Mouse (Mus musculus) megakaryocyte progenitor cell, adult 5-6 weeks (primary cell): Measurements from ENCODE around the gene Id4. TPM values are rescaled to one million over a fixed set of nuclear protein-coding genes. Genes with fewer than 3 reads are reported as not detected.

Experiments used
- ATAC-seq: replicated peaks from 2 replicates; pipeline ENCODE4 v1.8.0; 2016; ENCODE audit warnings: mild to moderate bottlenecking, moderate TSS enrichment, inconsistent platforms; ENCODE audit not compliant: poor library complexity
- total RNA-seq, 2 experiments: library from RNA; stranded (forward) in 1 of 2; stranded (reverse) in 1 of 2; fragments of 157-497, 149-512 nt in 1 of 2; fragments of 200-1000 nt in 1 of 2; gene quantifications; 2 replicates each; pipeline versions ENCODE4 v1.2.3 to v1.2.4; 2015 to 2017

Gene Id4
- total RNA-seq (2015) (not detected in 2 replicates), total RNA-seq (2017) (not detected in 2 replicates)

DNA sequence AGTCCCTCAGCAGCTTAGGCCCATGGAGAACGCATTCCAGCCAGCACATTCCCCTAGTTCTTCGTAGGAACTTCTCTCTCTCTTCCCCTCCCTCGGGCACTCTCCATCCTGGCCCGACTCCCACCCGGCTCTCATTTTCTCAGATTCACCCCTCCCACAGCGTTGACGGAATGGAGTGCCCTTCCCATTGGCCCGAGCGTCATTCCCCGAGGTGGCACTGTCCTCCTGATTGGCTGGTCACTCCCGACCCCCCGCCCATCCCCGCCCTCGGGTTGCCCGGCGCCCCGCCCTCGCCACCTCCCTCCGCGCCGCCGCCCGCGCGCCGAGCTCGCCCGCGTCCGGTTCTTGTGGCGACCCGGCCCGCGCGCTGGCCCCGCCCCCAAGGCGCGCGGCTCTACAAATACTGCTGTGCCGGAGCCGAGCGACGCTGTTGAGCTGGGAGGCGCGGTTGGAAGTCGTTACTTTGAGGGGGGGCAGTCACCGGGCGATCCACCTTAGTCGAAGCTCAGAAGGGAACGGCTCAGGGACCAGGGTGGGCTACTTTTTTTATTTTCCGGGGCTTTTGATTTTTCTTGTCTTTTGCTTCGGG, at the start of gene Id4:
TSS of gene Id4 (plus strand) at position 539 of the 589 bp plus-strand sequence.
- peak; percentile 89 for ATAC-seq

DNA sequence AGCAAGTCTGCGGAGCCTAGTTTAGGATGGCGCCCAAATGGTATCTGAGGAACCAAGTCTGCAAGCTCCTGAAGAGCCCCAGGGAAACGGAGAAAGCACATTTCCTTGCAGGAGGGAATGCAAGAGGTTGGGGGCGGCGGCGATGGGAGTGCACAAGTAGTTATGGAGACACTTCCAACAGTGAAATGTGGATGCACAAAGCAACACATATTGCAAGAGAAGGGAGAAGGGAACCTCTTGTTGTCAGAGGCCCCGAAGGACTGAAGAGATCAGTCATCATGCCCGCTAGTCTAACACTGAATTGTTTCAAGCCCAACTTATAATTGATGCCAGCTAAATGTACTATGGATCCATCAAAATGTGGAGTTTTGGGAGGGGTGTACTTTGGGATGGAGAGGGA, 33.9 kb upstream of the Id4 start:
- ATAC-seq, result no peak

DNA sequence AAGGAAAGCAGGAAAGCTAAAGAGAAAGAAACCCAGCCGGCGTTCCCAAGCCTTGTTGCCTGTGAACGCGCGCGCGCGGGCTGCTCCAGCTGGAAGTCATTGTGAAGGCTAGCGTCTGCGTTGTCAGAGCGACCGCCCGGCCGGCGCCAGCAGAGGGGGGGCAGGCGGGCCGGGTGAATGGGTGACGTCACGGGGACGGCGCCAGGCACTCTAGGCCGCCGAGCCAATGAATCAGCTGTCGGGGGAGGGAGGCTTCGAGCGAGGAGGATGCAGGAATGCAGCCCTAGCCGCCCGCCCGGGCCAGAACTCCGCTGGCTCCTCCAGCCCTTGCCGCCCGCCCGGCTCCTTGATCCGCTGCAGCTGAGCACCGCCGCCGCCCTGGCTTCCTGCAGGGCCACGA, 33.3 kb upstream of the Id4 start:
- ATAC-seq, result peak; percentile 91

DNA sequence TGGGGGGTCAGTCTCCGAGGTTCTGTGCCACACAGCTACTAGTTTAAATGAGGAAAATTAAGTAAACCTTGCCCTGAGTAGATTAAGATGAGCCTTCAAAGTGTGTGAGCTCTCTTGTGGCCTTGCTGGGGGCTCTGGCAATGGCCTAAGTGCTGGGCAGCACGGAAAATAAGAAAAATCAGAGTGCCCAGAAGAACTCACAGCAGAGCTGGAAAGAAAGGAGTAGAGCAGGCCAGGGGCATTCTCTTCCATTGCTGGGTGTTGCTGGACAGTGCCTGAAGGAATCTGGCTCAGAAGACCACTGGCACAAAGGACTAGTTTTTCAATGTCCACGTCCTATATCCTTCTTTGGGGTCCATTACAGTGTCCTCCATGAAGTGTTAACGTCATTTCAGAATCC, 32.9 kb upstream of the Id4 start:
- no peak for ATAC-seq

DNA sequence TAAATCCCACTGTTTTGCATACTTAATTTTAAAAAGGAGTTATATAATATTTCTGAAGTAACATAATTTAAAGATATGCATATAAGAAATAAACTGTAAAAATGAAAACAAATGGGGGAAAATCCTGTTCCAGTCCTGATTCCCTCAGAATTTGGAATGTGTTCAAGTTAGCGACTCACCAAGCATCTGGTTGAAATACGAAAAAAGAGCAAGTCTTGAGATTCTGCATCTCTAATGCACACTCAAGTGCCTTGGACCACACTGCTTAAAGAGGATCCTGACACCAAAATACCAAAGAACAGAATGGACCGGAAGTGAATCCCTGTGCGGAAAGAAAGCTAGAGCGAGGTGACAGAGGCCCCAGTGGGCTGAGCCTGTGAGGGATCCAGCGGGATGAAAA, 30.0 kb upstream of the Id4 start:
- no peak for ATAC-seq

DNA sequence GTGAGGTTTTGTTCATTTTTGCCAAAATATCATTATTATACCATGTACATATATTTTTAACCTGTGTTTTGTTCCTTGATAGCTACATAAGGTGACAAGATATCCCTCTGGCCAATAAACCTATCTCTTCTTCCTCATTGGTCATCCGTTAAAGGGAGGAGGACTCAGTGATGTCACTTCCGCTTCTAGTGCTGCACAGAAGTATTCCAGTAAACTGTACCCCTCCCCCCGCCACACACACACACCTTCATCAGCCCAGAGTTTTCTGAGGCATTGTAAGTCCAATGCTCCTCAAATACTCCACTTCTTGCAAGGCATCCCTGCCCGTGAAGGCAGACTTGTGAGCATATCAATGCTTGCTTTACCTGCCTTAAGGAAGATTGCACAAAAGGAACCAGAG, 24.6 kb upstream of the Id4 start:
- ATAC-seq, result no peak

DNA sequence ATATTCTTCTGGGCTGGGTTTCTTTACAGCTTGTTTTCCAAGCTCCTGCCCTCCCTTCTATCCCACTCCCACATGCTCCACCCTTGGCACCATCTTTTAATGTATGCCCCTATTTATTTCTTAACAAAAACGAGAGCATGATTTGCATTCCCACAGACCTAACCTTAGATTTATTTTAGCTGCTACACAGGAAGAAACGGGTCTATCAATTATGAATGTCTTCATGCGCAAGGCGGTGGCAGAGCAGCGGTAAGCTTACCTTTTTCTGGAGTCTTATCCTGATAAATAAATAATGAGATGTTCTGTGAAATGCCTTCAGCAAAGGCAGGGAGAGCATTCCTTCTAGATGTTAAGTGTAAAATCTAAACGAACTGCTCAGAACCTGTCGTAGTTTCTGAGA, 24.2 kb upstream of the Id4 start:
- ATAC-seq, result no peak

DNA sequence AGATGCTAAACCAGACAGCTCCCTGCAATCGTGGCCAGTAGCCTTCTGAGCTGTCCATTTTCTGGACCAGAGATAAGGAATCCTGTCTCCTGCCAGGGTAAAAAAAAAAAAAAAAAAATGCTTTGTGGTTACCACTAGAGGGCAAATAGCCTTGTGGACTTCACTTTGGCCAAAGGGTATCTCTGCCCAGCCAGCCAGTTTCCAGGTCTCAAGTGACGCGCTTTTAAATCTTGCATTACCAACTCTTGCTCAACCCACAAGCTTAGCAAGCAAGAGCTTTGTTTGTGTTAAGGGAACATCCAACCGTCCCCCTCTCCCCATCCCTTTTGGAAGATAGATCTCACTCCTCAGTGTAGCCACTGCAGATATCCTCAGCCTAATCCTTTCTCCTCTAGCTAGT, 23.5 kb upstream of the Id4 start:
- ATAC-seq, result no peak

DNA sequence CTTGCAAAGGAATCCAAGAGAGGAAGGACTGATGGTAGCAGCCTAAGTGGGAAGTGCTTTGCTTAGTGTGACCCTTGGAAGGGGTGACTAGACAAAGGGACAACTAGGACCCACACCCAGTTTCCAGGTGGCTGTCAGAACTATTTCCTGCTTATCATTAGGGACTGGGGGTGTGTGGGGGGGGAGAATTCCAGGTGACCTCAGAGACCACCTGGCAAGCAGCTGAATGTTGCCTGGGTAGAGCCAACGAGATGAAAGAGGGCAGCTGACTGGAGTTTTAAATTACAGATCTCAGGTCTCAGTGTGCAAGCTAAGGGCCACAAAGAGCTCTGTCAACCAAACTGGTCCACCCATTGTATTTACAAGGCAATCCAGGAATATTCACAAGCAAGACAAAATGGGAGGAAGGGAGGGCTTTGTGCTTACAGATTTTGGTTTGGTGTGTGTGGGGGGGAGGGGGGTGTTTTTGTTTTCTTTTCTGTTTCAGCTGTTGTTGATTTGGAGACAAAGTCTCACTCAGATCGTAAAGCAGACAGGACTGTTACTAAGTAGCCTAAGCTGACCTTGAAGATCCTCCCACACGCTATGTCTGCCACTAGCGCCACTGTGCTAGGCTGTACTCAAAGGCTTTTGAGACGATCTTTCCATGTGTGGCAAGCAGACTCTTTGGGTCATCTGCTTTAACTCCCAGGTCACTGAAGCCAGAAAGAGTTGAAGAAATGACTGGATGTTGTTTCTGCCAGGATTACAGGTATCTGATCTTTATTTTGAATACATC, 15.6 kb upstream of the Id4 start:
- ATAC-seq, result no peak

DNA sequence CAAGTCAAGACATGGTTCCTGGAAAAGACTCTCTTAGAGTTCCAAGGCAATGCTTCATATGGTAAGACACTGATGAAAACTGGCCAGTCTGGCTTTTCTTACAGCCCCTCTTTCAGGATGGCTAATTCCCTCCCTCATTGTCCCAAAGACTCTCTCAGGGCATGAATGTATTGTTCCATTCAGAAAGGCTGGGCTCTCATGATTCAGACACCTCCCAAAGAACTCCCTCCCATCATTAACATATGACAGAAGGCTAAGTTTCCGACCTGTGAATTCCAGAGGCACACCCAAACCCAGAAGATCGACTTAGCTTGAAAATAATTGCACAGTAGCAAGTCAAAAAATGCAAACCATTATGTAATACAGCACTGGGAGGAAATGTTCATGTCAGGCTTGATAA, 8.5 kb upstream of the Id4 start:
- ATAC-seq, result no peak

DNA sequence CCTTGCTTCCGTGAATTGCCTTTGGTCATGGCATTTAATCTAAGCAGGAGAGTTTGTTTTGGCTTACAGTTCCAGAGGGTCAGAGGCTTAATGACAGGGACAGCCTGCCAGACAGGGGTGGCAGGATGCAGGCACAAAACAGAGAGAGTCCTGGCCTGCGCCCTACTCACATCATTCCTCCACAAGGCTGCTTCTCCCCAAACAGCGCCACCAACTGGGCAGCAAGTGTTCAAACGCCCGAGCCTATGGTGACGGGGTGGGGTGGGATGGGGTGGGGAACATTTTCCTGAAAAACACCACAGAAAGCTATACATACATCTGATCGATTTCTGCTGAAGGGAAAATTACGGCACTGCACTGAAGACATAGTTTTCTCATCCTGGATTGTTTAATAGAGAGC, 6.0 kb upstream of the Id4 start:
- no peak for ATAC-seq

DNA sequence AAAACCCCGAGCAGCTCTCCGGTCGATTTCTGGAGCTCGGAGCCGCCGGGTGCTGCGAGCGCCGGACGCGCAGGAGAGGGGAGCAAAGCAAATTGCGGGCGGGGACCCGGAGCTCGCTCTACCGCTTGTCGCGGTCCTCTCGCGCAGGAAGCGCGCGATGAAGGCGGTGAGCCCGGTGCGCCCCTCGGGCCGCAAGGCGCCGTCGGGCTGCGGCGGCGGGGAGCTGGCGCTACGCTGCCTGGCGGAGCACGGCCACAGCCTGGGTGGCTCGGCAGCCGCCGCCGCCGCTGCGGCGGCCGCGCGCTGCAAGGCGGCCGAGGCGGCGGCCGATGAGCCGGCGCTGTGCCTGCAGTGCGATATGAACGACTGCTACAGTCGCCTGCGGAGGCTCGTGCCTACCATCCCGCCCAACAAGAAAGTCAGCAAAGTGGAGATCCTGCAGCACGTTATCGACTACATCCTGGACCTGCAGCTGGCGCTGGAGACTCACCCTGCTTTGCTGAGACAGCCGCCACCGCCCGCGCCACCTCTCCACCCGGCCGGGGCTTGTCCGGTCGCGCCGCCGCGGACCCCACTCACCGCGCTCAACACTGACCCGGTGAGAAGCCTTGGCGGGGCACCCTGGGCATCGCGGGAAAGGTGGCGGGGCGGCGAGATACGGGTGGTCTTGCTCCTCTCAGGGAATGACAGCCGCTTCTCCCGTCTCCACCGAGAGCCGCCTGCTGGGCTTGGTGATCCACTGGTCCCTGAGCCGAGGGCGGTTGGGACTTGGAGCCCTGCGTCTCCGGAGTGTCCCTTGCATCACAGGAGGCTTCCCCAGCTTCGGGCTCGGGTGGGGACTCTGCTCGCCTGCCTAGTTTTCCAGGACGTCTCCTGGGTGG, 553 bp downstream of the Id4 start:
- peak; percentile 14; the same call in 1 of the 2 replicates for ATAC-seq

DNA sequence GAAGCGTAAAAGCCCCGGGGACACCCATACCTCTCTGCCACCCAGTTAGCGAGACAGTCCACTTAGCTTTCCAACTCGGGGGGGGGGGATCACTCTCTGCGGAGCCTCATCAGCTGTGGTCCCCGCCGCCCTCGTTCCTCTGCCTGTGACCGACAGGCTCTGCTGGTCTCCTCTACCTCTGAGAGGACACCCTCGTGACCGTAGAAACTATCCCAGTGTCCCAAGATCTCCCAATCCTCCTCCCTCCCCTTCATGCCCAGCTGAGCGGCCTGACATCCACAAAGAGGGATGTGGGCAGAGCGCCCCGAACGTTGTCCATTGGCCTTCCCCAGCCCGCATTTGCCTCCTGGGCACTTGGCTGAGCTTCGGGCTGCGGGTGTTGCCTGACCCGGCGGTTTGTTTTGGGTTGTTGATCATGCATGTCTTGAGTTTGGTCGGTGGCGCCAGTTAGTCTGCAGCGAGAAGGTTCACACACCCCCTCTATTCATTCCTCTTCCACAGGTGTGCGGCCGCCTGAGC, 1.5 kb downstream of the Id4 start:
- ATAC-seq, result no peak

DNA sequence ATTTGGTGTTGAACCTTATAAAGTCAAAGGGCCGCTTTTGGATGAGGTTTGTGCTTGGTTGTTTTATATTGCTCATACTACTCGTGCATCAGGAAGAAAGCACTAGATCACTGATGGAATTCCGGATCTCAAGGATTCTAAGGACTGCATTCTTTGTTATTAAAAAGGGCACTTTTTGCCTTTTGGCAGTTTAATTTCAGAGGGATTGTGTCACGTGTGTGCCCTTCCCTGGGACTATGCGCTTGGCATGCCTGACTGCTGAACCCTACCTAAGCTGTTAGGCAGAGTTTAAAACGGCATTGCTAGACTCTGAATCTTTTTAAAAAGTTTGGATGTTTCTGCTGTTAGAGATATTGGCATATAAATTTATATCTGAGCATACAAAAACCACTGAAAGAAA, 4.0 kb downstream of the Id4 start:
- ATAC-seq, result no peak

DNA sequence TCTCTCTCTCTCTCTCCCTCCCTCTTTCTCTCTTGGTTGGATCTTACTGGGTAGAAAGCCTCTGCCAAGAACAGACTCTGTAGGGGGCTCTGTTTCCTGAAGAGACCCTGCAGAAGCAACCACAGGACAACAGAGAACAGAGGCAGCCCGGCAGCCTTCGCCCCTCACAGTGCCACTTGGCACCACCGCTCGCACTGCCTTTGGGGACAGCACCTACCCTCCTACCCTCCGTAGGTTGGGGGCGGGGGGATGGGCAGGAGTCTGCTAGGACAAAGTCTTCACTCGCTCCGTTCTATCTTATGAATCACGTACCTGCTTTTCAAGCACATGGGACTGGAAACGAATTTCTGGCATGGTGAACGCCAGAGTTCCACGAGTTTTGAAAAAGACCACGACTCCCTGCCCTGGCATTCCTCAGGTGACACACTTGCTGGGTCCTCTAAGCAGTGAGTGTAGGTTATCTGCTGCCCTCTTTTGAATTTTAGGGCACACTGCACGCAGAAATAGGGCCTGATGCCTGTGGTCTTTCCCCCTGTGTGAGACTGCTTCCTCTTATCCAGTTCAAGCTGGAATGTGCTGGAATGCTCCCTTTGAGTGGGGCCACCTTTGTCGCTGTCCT, 12.5 kb downstream of the Id4 start:
- no peak for ATAC-seq

DNA sequence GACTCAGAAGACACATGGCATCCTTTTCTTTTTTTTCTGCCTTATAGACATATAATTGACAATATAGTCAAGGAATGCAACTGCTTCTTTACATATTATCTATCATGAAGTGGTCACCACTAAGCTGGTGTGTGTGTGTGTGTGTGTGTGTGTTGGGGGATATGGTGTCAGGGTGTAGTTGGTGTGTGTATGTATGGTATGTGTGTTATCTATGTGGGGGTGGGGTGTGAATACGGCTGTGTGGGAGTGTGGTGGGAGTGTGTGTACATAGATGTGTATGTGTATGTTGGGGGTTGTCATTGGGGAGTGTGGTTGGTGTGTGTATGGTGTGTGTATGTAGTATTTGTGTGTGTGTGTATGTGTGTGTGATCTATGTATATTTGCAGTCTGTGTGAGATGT, 13.1 kb downstream of the Id4 start:
- ATAC-seq, result no peak

DNA sequence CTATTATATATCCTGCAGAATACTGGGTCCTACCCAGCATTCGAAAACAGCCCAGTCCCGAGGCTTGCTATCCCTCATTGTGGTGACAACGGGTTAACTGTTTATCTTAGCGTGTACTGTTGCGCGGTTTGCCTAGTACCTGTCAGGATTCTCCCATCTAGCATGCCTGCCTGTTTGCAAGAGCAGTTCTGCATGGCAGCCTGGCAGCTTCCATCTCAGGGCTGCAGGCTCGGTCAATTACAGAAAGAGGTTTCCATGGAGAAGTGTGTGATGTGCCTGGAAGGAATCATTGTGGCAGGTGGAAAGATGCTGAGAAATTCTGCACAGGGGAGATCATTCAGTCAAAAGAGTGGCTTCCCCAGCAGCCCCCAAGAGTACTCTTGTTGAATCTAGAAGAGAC, 16.0 kb downstream of the Id4 start:
- no peak for ATAC-seq

DNA sequence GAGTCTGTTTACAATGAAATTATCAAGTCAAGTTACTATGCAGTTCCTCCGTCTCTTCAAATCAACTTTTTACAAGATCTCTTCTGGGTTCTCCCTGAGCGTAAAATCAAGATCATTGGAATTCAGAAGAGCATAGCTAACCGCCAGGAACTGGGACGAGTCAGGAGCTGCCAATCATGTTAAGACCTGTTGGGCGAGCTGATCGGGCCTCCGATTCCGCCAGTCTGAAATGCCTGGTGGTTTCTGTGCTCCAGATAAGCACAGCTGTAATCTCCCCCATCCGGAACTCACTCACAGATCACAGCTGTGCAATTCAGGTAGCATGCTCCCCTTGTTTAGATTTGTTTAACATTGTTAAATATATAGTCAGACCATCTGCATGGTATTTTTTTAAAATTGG, 23.4 kb downstream of the Id4 start:
- no peak for ATAC-seq

DNA sequence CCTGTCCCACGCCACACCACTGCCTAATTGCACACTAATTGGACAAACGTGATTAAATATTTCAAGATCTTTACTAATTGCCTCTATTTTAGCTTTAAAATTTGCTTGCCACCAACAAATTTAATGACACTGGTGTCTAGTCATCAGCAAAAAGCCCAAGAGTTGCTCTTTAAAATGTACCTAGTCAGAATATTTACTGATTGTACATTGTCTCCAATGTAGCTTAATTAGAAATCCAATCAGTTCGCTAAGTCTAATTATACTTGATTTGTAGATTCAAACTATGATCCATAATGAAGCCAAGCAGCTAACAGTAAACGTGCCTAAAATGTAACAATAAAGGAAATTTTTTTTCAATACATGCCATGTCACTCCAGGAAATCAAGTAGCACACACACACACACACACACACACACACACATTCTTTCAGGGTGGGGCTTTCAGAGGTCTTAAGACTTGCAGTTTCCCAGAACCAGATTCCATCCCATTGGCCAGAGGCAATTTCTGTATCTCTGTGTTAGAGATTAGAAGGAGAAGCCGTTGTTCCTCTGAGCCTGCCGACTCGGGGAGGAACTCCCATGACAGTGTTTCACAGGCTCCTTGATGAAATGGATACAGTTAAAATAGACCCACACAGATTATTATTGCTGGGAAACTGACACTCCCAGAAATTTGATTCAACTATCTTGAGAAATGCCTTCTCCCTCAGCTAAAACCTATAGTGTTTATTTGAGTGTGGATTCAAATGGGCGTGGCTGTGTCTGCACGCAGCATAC, 24.1 kb downstream of the Id4 start:
- no peak for ATAC-seq

DNA sequence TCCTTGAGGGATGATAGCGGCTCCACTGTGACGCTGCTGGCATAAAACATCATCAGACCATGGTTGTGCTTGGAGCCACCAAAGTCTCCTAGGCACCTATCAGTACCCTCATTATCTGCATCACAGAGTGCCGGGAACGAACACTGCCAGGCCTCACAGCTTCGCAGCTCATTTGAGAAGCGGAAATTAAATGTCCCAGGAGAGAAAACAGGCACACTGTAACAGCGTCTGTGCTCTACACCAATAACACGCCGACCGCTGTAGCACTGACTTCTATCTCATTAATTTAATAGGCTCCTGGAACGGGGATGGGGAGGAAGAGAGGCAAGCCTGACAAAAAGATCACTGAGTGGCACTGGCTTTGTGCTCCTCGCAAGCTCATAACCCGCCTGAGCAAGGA, 29.4 kb downstream of the Id4 start:
- ATAC-seq, result no peak
